In genomic region chr5:72401251-72401650, GRCm38 (mm10) we compare ENCODE assay signal across 22 mouse cellular contexts.
A peak's percentile ranks its signal among the peaks of the same experiment; 100 is the strongest.
DNase-seq lines count a peak whose midpoint lies in the region; ATAC-seq and TF ChIP-seq lines count a peak whose summit lies in the region.
"Had no signal": no experiment of that assay in that cellular context is flagged by ENCODE, and none has a peak within 500 bp of the region (broad histone marks: within the 10 kb centered on the region; RNA-seq: fewer than 3 reads in every experiment).

No protein-coding gene starts in this region.

- peak; percentile 95 for DNase-seq in liver, adult 2 months (ENCODE audit: extremely low read depth, low read depth, low spot score)
- no peak for DNase-seq in liver
- no peak for DNase-seq in limb, embryonic 10.5 days (ENCODE audit: low spot score)
- no peak for DNase-seq in limb, embryonic 11.5 days (ENCODE audit: low spot score)
- DNase-seq in forebrain, postnatal 0 days: no peak
- DNase-seq: adrenal gland, adult 2 months; adrenal gland, postnatal 10 days; adrenal gland, postnatal 25 days; cerebellum, adult 11 months; cerebellum, adult 18-20 months; cerebellum, adult 8-10 months; cerebellum, adult 9-11 months; cerebellum, postnatal 14 days; cerebellum, postnatal 36 days; embryo, embryonic 11 days had no signal

- H3K27me3 ChIP-seq in liver, adult 2 months (ENCODE audit: control insufficient read depth, insufficient read depth, low read length): no peaks in the 10 kb centered on the region
- peaks cover 6% of the 10 kb centered on the region; the same call in 1 of the 2 replicates for H3K27me3 ChIP-seq in limb, embryonic 10.5 days (ENCODE audit: low read depth, poor library complexity, severe bottlenecking)
- no peaks in the 10 kb centered on the region for H3K27me3 ChIP-seq in limb, embryonic 11.5 days (ENCODE audit: control insufficient read depth, insufficient read depth, low read length)
- H3K27me3 ChIP-seq in forebrain, postnatal 0 days (ENCODE audit: insufficient read depth, low read length): no peaks in the 10 kb centered on the region
- H3K27me3 ChIP-seq: embryonic facial prominence, embryonic 13.5 days; embryonic facial prominence, embryonic 15.5 days; forebrain, embryonic 12.5 days had no signal

- no peak for TF ChIP-seq CTCF in liver, adult 2 months (IDR thresholded peaks at IDR 0.05; ENCODE audit: low read depth, low read length)
- TF ChIP-seq CTCF in forebrain, postnatal 0 days (IDR thresholded peaks at IDR 0.05; ENCODE audit: low read depth): no peak

- ATAC-seq in limb, embryonic 11.5 days (ENCODE audit: insufficient number of reproducible peaks, low FRiP score, low TSS enrichment, low read depth): 0 out of 2 replicates have a peak, but pooled peaks have one; percentile 6
- no peak for ATAC-seq in forebrain, postnatal 0 days
- ATAC-seq: forebrain, embryonic 14.5 days; forebrain, embryonic 16.5 days had no signal

- peaks cover 2% of the 10 kb centered on the region; the same call in 1 of the 2 replicates for H3K4me1 ChIP-seq in liver, adult 2 months (ENCODE audit: control insufficient read depth, insufficient read depth, low read length)
- peaks cover 24% of the 10 kb centered on the region for H3K4me1 ChIP-seq in limb, embryonic 10.5 days
- H3K4me1 ChIP-seq in limb, embryonic 11.5 days (ENCODE audit: control insufficient read depth, insufficient read depth, low read length): peaks cover 6% of the 10 kb centered on the region; the same call in 1 of the 2 replicates
- H3K4me1 ChIP-seq in forebrain, postnatal 0 days (ENCODE audit: insufficient read depth): no peaks in the 10 kb centered on the region

- no peak overlapping the region for H3K4me2 ChIP-seq in limb, embryonic 11.5 days (ENCODE audit: low read depth, severe bottlenecking)
- no peak overlapping the region for H3K4me2 ChIP-seq in forebrain, postnatal 0 days (ENCODE audit: low read depth)
- H3K4me2 ChIP-seq: embryonic facial prominence, embryonic 13.5 days; embryonic facial prominence, embryonic 15.5 days; forebrain, embryonic 12.5 days had no signal

- H3K4me3 ChIP-seq in liver, adult 2 months (ENCODE audit: insufficient read depth, low read depth, low read length): no peak overlapping the region
- no peak overlapping the region for H3K4me3 ChIP-seq in limb, embryonic 10.5 days
- no peak overlapping the region for H3K4me3 ChIP-seq in limb, embryonic 11.5 days (ENCODE audit: low read depth, low read length)
- no peak overlapping the region for H3K4me3 ChIP-seq in forebrain, postnatal 0 days (ENCODE audit: low read depth, low read length)
- H3K4me3 ChIP-seq: embryonic facial prominence, embryonic 13.5 days; embryonic facial prominence, embryonic 15.5 days; erythroblast, embryonic 14.5 days; forebrain, embryonic 10.5 days; forebrain, embryonic 12.5 days had no signal

- no peak overlapping the region for H3K9ac ChIP-seq in liver, adult 2 months (ENCODE audit: low read depth, low read length)
- H3K9ac ChIP-seq in limb, embryonic 11.5 days (ENCODE audit: low read length): no peak overlapping the region
- H3K9ac ChIP-seq in forebrain, postnatal 0 days: no peak overlapping the region
- H3K9ac ChIP-seq: embryonic facial prominence, embryonic 13.5 days; embryonic facial prominence, embryonic 15.5 days; forebrain, embryonic 12.5 days had no signal

- H3K9me3 ChIP-seq in limb, embryonic 10.5 days (replicated peaks): no peaks in the 10 kb centered on the region
- H3K9me3 ChIP-seq in limb, embryonic 11.5 days (ENCODE audit: control insufficient read depth, low read length): no peaks in the 10 kb centered on the region
- H3K9me3 ChIP-seq in forebrain, postnatal 0 days (ENCODE audit: low read length): no peaks in the 10 kb centered on the region
- H3K9me3 ChIP-seq: embryonic facial prominence, embryonic 13.5 days; embryonic facial prominence, embryonic 15.5 days; forebrain, embryonic 10.5 days; forebrain, embryonic 12.5 days had no signal

- 23% methylated on average over 3 of the region's 3 CpGs for WGBS in liver, adult 2 months
- 90% methylated on average over 3 of the region's 3 CpGs for WGBS in limb, embryonic 10.5 days
- 85% methylated on average over 3 of the region's 3 CpGs for WGBS in limb, embryonic 11.5 days
- 85% methylated on average over 3 of the region's 3 CpGs for WGBS in forebrain, postnatal 0 days

- H3K79me2 ChIP-seq in liver, adult 2 months (ENCODE audit: control insufficient read depth, insufficient read depth, low read length): no peaks in the 10 kb centered on the region

- H3K36me3 ChIP-seq in liver, adult 2 months (ENCODE audit: control insufficient read depth, insufficient read depth, low read length): no peaks in the 10 kb centered on the region
- no peaks in the 10 kb centered on the region for H3K36me3 ChIP-seq in limb, embryonic 10.5 days
- no peaks in the 10 kb centered on the region for H3K36me3 ChIP-seq in limb, embryonic 11.5 days (ENCODE audit: control insufficient read depth, insufficient read depth, low read length)
- no peaks in the 10 kb centered on the region for H3K36me3 ChIP-seq in forebrain, postnatal 0 days (ENCODE audit: insufficient read depth)
- H3K36me3 ChIP-seq: embryonic facial prominence, embryonic 13.5 days; embryonic facial prominence, embryonic 15.5 days; forebrain, embryonic 10.5 days; forebrain, embryonic 12.5 days had no signal

- TF ChIP-seq POLR2A in liver, adult 2 months (IDR thresholded peaks at IDR 0.05; ENCODE audit: extremely low read depth, insufficient read depth, low read length): no peak

- no peak overlapping the region for H3K27ac ChIP-seq in liver, adult 2 months (replicated peaks; ENCODE audit: insufficient read depth, low read depth, low read length)
- peak overlapping the region; percentile 73; the same call in 1 of the 2 replicates for H3K27ac ChIP-seq in limb, embryonic 10.5 days
- no peak overlapping the region for H3K27ac ChIP-seq in limb, embryonic 11.5 days (replicated peaks; ENCODE audit: low read depth, low read length)
- H3K27ac ChIP-seq in forebrain, postnatal 0 days (ENCODE audit: low read depth, low read length): no peak overlapping the region
- H3K27ac ChIP-seq: embryonic facial prominence, embryonic 13.5 days; embryonic facial prominence, embryonic 15.5 days; forebrain, embryonic 10.5 days; forebrain, embryonic 12.5 days had no signal
